Mouse (Mus musculus) midbrain, embryonic 13.5 days (tissue): Measurements from ENCODE around the gene Pxt1. TPM values are rescaled to one million over a fixed set of nuclear protein-coding genes. Genes with fewer than 3 reads are reported as not detected.

Experiments
- ATAC-seq: fragments of 200-750 bp; cut with Nextera tagmentation; 2 replicates; pipeline ENCODE4 v1.8.0; 2017; ENCODE audit warnings: mild to moderate bottlenecking, moderate TSS enrichment, moderate library complexity
- H3K27ac ChIP-seq: fragments of 300-500 bp; sonication (generic); 2 replicates; pipeline ENCODE4 v1.5.1; 2015; ENCODE audit warnings: inconsistent platforms, mild to moderate bottlenecking, moderate library complexity
- H3K27me3 ChIP-seq: fragments of 300-500 bp; sonication (generic); 2 replicates; pipeline ENCODE4 v1.6.1; 2015; ENCODE audit warnings: mild to moderate bottlenecking, inconsistent platforms
- H3K36me3 ChIP-seq: fragments of 300-500 bp; sonication (generic); 2 replicates; pipeline ENCODE4 v1.6.1; 2015; ENCODE audit warnings: mild to moderate bottlenecking, inconsistent platforms
- H3K4me1 ChIP-seq: fragments of 300-500 bp; sonication (generic); replicated peaks from 2 replicates; pipeline ENCODE4 v1.6.1; 2015; ENCODE audit warnings: inconsistent platforms
- H3K4me2 ChIP-seq: fragments of 300-500 bp; sonication (generic); replicated peaks from 2 replicates; pipeline ENCODE4 v1.6.1; 2015; ENCODE audit warnings: moderate library complexity, mild to moderate bottlenecking, inconsistent platforms
- H3K4me3 ChIP-seq: fragments of 300-500 bp; sonication (generic); replicated peaks from 2 replicates; pipeline ENCODE4 v1.5.1; 2015; ENCODE audit warnings: mild to moderate bottlenecking, inconsistent platforms
- H3K9ac ChIP-seq: fragments of 300-500 bp; sonication (generic); replicated peaks from 2 replicates; pipeline ENCODE4 v1.6.1; 2015; ENCODE audit warnings: mild to moderate bottlenecking, inconsistent platforms
- H3K9me3 ChIP-seq: fragments of 300-500 bp; sonication (generic); 2 replicates; pipeline ENCODE4 v1.6.1; 2016; ENCODE audit warnings: mild to moderate bottlenecking, inconsistent platforms
- WGBS: fragments of 180-500 bp; shearing (Covaris S2); methylation state at CpG from one replicate; pipeline ENCODE4 v1.1.7; 2015; 5-methylcytosine and 5-hydroxymethylcytosine counted together
- polyA plus RNA-seq: library from polyadenylated mRNA; unstranded; fragments of >200 nt; fragmentation: Nextera tagmentation; extraction: Ambion mirVana; gene quantifications from 2 replicates; pipeline ENCODE4 v1.2.1, GENCODE M21; 2015

The Pxt1 gene
- polyA plus RNA-seq, 1 experiment from 2014 or later = not detected

DNA sequence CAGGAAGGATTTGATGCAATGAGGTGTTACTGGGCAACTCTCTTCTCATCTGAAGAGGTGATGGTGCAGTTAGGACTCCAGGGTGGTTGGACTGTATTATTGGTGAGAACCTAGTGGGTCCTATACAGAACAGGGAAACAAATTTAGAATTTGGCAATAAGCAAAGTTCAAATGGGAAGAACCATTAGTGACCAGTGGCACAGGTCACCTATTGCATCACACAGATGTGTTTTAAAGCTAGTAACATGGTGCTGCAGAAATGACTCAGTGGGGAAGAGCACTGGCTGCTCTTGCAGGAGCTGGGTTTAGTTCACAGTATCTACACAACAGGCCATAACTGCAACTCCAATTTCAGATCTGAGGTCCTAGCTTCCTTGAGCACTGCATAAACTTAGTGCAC is 26.5 kb upstream of the Pxt1 start:
- H3K27me3 ChIP-seq = no peaks in the 10 kb centered on the region
- H3K36me3 ChIP-seq = peaks cover 100% of the 10 kb centered on the region
- ATAC-seq = no peak
- H3K4me1 ChIP-seq = no peaks in the 10 kb centered on the region
- no peak overlapping the region for H3K4me3 ChIP-seq
- H3K4me2 ChIP-seq = no peak overlapping the region
- no peaks in the 10 kb centered on the region for H3K9me3 ChIP-seq
- H3K27ac ChIP-seq = no peak overlapping the region
- no peak overlapping the region for H3K9ac ChIP-seq

DNA sequence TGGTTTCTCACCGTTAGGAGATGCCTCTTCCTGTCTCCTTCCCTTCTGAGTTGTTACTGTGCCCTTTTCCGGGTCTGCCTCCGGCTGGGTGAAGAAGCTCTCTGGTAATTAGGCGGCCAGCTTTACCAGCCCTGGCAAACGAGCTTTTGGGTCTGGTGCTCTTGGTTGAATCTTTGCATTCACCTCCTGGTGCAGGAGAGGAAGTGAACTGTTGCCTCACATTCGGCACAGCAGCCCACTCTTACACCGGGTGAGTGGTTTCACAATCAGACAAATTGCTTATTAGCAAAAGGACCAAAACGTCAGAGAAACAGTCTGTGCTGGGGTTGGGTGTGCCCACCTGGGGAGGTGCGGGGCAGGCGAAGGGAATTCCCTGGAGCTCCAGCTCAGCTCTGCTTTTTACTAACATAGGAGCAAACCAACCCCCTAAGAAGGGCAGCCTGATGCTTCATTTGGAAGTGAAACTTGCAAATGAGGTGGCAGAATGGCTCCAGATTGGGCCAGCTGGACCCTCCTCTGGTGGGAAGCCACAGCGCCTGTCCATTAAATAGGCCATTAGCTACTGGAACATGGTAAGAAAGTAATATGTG is 23.5 kb upstream of the Pxt1 start:
- no peak for ATAC-seq
- Histone ChIP-seq H3K9ac (no peak overlapping the region), H3K4me3 (no peak overlapping the region), H3K4me2 (no peak overlapping the region), H3K27me3 (no peaks in the 10 kb centered on the region), H3K9me3 (no peaks in the 10 kb centered on the region), H3K36me3 (peaks cover 100% of the 10 kb centered on the region), H3K27ac (no peak overlapping the region), H3K4me1 (no peaks in the 10 kb centered on the region)
- WGBS = 82% methylated on average over 11 of the region's 11 CpGs

DNA sequence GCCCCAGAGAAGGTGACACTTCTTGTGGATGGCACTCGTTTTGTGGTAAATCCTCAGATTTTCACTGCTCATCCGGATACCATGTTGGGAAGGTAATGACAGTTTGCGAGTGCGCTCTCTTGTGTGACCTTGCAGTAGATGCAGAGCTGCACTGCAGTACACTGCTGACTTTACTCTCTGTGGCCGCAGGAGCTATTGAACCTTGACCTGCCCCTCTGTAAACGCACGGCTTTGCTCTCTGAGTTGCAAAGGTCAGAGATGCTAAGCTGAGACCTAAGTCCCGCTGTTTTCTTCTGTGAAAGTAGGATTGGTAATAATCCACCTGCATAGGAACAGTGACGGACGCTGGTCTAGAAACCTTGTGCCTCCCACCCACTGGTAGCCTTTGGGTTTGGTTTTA is 18.0 kb upstream of the Pxt1 start:
- Histone ChIP-seq H3K9ac (no peak overlapping the region), H3K4me3 (no peak overlapping the region), H3K27me3 (no peaks in the 10 kb centered on the region), H3K4me1 (peaks cover 4% of the 10 kb centered on the region; the same call in 1 of the 2 replicates), H3K4me2 (no peak overlapping the region), H3K9me3 (no peaks in the 10 kb centered on the region), H3K36me3 (peaks cover 62% of the 10 kb centered on the region), H3K27ac (no peak overlapping the region)
- WGBS = 80% methylated on average over 10 of the region's 10 CpGs
- no peak for ATAC-seq

DNA sequence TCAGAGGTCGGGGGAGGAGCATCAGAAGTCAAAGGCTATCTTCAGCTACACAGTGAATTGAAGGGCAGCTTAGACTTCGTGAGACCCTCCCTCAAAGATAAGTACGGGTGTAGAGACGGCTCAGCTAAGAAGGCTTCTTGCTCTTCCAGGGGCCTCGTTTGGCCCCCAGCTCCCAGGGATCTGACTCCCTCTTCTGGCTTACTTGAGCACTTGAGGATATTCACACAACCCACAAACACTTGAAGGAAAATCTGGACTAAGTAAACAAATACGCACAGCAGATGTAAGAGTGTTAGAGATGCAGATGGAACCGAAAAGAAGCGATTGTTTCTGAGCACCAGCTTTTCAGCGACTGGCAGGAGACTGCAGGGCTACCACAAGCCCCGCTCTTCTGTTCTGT is 17.0 kb upstream of the Pxt1 start:
- H3K9ac ChIP-seq = no peak overlapping the region
- H3K4me1 ChIP-seq = peaks cover 4% of the 10 kb centered on the region; the same call in 1 of the 2 replicates
- H3K4me2 ChIP-seq = no peak overlapping the region
- no peak overlapping the region for H3K4me3 ChIP-seq
- H3K27me3 ChIP-seq = no peaks in the 10 kb centered on the region
- H3K36me3 ChIP-seq = peaks cover 56% of the 10 kb centered on the region
- 64% methylated on average over 10 of the region's 10 CpGs for WGBS
- no peak overlapping the region for H3K27ac ChIP-seq
- 0 out of 2 replicates have a peak, but pooled peaks cover 4% of the 10 kb centered on the region for H3K9me3 ChIP-seq
- ATAC-seq = no peak

DNA sequence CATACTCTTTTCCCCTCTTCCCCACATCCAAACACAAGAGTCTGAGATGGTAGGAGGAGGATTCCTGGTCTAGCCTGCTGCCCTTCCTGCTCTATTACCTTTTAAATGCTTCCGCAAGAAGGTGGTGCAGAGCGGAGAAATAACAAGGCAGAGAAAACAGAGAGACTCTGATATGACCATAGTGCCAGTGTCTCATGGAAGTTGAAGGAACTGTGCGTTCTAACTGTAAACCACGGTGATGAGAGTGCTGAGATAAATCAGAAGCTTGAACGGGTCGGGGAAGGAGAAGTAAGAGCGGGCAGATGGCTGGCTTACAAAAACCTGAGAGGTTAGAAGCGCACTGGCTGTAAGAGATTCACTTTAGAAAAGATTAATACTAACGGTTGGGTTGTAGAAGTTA is 10.8 kb upstream of the Pxt1 start:
- H3K9me3 ChIP-seq = 0 out of 2 replicates have a peak, but pooled peaks cover 4% of the 10 kb centered on the region
- no peak for ATAC-seq
- H3K4me3 ChIP-seq = peak overlapping the region; percentile 12; the same call in 1 of the 2 replicates
- H3K9ac ChIP-seq = no peak overlapping the region
- H3K4me2 ChIP-seq = peak overlapping the region; percentile 85
- H3K27ac ChIP-seq = no peak overlapping the region
- peaks cover 22% of the 10 kb centered on the region for H3K4me1 ChIP-seq
- no peaks in the 10 kb centered on the region for H3K27me3 ChIP-seq
- WGBS = 97% methylated on average over 9 of the region's 9 CpGs
- H3K36me3 ChIP-seq = peaks cover 11% of the 10 kb centered on the region

DNA sequence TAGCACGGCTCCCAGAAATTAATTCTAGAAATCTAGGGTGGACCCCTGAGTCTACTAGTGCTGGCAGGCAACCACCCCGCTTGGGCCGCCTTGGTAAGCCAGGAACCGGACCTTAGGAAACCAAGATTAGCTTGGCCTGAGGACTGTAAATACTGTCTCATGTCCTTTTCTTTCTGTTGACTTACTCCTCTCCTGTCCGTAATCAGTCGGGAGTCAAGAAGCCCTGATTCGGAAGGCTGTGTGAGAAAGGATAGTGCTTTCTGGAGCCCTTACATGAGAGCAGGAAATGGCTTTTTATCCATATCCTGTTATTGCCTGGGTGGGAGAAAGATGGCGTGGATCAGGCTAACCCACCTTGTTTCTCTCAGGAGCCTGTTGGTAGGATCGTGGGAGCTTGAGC is 9.6 kb upstream of the Pxt1 start:
- 0 out of 2 replicates have a peak, but pooled peaks cover 4% of the 10 kb centered on the region for H3K9me3 ChIP-seq
- WGBS = 33% methylated on average over 9 of the region's 9 CpGs
- no peaks in the 10 kb centered on the region for H3K27me3 ChIP-seq
- H3K36me3 ChIP-seq = peaks cover 11% of the 10 kb centered on the region
- peak overlapping the region; percentile 58 for H3K4me3 ChIP-seq
- H3K4me2 ChIP-seq = peak overlapping the region; percentile 85
- peak overlapping the region; percentile 17; the same call in 1 of the 2 replicates for H3K27ac ChIP-seq
- peak overlapping the region; percentile 76 for H3K9ac ChIP-seq
- ATAC-seq = no peak
- H3K4me1 ChIP-seq = peaks cover 22% of the 10 kb centered on the region

DNA sequence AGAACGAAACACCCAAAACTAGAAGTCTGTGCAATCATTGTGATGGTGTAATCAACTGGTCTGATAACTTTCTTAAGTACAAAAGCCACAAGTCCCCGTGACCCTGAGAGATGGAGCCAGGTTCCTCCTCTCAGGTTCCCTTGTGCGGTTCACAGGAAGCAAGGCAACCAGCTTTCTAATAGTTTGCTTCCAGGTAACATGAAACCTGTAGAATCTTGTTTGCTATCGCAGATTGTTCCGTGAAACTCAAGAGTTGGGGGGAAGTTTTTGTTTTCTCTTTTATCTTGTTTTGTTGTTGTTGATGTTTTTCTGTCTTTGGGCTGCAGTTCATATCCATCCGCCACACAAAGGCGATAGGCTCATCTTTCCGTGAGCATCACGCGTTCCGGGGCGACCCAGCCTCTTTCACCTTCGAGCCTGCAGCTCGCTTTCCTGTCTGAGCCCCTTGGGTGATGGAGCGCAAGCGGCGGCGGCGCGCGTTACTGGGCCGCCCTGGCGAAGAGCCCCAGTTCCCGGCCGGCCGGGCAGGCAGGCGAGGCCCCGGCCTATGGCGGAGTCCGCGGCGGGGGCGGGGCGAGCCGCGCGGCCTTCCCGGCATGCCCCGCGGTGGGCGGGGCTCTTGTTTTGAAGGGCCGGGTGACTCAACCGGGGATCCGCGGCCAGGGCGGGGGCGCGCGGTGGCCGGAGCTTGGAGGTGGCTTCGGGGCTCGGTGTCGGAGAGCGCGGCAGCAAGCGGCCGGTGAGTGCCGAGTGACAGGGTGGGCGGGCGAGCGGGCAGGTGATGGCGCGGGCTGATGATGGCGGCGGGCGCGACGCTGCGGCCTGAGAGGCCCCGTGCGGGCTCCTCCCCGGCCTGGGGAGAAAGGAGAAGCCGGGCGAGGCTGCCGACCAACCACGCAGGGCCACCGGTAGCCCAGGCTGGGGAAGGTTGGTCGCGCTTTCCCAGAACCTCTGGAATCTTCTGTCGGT is 8.5 kb upstream of the Pxt1 start, which contains the start of gene Kctd20:
TSS of gene Kctd20 (plus strand) at position 120 of the 969 bp plus-strand sequence.
- peak; percentile 95 for ATAC-seq
- H3K4me2 ChIP-seq = peak within 1 kb of the TSS; percentile 85
- peak within 1 kb of the TSS; percentile 93 for H3K27ac ChIP-seq
- 0 out of 2 replicates have a peak, but pooled peaks cover 4% of the 10 kb centered on the region for H3K9me3 ChIP-seq
- WGBS = 1% methylated on average over 65 of the region's 80 CpGs
- no peaks in the 10 kb centered on the region for H3K27me3 ChIP-seq
- peak within 1 kb of the TSS; percentile 58 for H3K4me3 ChIP-seq
- H3K4me1 ChIP-seq = peaks cover 22% of the 10 kb centered on the region
- H3K36me3 ChIP-seq = 0 out of 2 replicates have a peak, but pooled peaks cover 4% of the 10 kb centered on the region
- H3K9ac ChIP-seq = peak within 1 kb of the TSS; percentile 76

DNA sequence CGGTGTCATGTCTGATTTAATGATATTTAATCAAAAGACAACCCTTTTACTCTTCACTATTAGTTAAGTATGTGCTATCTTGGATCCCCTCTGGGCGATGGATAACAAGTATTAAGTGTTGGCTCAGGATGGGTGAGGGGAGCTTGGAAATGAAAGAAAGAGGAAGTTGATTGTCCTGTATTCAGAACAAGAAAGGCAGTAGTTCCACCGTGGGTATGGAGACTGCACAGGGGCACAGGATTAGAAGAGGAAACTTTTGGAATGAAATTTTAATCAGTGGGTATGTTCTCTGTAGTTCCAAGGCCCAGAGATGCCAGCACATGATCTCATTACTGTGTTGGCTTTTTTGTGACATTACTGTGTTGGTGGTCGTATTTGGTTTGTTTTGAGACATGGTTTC is 7.1 kb upstream of the Pxt1 start:
- Histone ChIP-seq H3K36me3 (no peaks in the 10 kb centered on the region), H3K27me3 (no peaks in the 10 kb centered on the region), H3K4me2 (no peak overlapping the region), H3K4me1 (peaks cover 22% of the 10 kb centered on the region), H3K9me3 (no peaks in the 10 kb centered on the region), H3K9ac (no peak overlapping the region), H3K27ac (no peak overlapping the region), H3K4me3 (no peak overlapping the region)
- ATAC-seq = no peak
- WGBS = 83% methylated on average over 4 of the region's 4 CpGs

DNA sequence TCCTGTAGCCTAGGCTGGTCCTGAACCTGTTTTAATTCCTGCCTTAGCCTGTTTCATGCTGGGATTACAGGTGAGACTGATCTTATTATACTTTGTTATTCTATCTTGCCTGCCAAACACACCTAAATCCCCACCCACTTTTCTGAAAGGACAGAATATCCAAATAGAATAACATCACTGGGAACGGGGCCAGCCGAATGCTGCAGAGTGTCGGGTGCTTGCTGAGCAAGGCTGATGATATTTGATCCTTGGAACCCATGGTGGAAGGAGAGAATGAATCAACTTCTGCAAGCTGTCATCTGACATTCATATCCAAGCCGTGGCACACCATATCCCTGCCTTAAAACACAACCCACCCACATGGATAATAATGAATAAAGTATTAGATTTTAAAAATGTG is 5.0 kb upstream of the Pxt1 start:
- Histone ChIP-seq H3K4me3 (no peak overlapping the region), H3K4me2 (no peak overlapping the region), H3K9me3 (no peaks in the 10 kb centered on the region), H3K36me3 (no peaks in the 10 kb centered on the region), H3K4me1 (peaks cover 12% of the 10 kb centered on the region), H3K27ac (no peak overlapping the region), H3K27me3 (no peaks in the 10 kb centered on the region), H3K9ac (no peak overlapping the region)
- ATAC-seq = no peak
- WGBS = 81% methylated on average over 4 of the region's 4 CpGs

DNA sequence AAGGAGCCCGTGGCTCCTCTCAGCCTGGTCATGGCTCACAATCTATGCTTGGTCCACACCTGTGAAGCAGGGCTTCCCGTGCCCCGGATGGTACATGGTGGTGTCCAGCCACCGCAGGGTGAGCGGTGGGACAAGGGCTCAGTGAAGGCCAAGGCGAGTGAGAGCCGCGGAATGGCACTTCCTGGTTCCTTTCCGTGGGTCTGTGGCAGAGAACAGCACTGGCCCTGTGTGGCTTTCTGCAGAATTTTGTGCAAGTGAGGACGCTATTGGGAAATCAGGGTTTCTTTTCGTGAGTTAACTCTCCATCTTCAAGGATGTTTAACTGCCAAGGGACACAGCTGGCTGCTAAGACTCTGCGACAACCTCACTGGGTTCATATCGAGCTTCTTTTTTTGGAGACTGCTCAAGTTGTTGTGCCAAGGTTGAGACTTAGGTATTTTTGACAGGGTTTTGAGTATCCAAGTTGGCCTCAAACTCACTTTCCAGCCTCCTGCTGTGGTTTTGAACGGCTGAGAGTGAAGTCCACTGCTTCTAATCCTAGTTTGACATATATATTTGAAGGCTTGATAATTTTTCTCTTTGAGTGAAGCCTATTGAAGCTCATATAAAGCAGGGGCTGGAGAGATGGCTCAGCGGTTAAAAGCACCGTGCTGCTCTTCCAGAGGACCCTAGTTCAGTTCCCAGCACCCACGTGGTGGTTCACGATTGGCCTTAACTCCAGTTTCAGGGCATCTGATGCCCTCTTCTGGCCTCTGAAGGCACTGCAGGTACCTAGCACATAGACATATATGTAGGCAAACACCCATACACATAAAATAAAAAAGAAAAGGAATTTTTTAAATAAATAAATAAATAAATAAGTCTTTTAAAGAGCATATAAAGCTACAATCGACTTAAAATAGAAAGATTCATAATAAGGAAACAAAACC is 3.6 kb upstream of the Pxt1 start:
- no peaks in the 10 kb centered on the region for H3K36me3 ChIP-seq
- H3K4me1 ChIP-seq = peaks cover 6% of the 10 kb centered on the region
- no peak overlapping the region for H3K9ac ChIP-seq
- no peaks in the 10 kb centered on the region for H3K27me3 ChIP-seq
- no peak for ATAC-seq
- H3K9me3 ChIP-seq = peaks cover 5% of the 10 kb centered on the region; the same call in 1 of the 2 replicates
- WGBS = 91% methylated on average over 19 of the region's 19 CpGs
- no peak overlapping the region for H3K4me2 ChIP-seq
- no peak overlapping the region for H3K4me3 ChIP-seq
- H3K27ac ChIP-seq = no peak overlapping the region

DNA sequence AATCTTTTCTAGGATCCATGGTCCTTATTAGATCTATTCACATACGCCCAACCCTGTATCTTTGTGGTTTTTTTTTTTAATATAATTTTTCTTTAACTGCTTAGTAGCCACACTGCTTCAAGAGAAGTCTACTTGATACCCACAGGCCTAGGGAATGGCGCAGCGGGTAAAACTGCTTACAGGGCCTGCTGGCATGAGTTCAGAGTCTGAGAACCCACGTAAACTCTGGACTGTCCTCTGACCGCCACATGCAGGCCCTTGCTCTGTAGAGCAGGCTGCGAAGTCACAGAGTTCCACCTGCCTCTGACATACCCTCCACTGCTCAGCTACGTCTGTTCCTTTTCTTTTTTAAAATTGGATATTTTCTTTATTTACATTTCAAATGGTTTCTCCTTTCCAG is 841 bp upstream of the Pxt1 start:
- Histone ChIP-seq H3K9ac (no peak overlapping the region), H3K4me3 (no peak overlapping the region), H3K27me3 (no peaks in the 10 kb centered on the region), H3K27ac (no peak overlapping the region), H3K9me3 (peaks cover 5% of the 10 kb centered on the region; the same call in 1 of the 2 replicates), H3K36me3 (no peaks in the 10 kb centered on the region), H3K4me1 (no peaks in the 10 kb centered on the region), H3K4me2 (no peak overlapping the region)
- ATAC-seq = no peak
- 92% methylated on average over 7 of the region's 7 CpGs for WGBS
